Mouse (Mus musculus): ENCODE data around the gene Dcaf8.

The Dcaf8 gene

DNA sequence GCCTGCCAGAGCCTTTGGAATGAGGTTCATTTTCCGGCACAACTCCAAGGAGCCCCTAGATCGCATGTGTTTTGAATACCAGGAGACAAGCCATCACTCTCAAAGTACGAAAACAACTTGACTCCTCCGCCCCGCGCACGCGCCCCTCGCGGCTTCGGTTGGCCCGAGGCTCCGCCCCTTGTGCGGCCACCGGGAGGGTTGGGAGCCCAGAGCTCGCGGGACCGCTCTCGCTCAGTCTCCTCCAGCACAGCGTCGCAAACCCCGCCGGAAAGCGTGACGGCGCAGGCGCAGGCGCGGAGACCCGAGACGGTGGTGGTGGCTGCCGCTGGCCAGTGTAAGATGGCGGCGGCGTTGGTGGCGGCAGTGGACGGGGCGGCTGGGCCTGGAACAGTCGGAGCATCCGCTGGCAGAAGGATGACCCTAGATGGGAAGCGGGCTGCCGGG, at the start of gene Dcaf8:
Gene Dcaf8 (plus strand): TSS at position 250 of the 444 bp plus-strand sequence.
- peak; percentile 97 for DNase-seq (ENCODE audit: extremely low spot score)

DNA sequence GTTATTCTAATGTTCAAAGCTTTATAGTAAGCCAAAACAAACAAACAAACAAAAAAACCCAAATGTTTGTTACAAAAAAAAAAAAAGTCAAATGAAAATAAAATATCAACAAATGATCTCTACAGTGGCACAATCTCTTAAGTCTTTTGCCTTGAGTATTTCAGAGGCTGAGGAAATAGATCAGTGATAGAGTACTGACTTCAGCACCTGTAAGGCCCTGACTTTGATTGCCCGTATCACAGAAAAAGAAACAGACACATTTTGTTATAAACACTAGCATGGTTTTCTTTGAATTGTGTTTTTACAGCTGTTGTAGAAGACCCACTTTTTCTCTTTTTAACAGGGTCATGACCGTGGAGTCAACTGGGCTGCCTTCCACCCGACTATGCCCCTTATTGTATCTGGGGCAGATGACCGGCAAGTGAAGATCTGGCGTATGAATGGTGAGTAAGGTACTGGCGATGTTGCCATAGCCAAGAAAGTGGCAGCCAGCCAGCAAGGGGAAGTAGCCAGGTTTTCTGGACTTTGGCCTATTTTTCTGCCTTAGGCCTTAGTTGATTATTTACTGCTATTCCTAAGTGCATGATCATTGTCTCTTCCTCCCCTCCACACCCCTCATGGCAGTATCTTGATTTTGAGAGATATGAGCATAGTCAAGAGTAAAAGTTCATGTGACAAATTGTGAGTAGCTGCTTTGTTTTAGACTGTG, 48.4 kb upstream of the Dcaf8 start:
- DNase-seq (ENCODE audit: extremely low spot score), result no peak

DNA sequence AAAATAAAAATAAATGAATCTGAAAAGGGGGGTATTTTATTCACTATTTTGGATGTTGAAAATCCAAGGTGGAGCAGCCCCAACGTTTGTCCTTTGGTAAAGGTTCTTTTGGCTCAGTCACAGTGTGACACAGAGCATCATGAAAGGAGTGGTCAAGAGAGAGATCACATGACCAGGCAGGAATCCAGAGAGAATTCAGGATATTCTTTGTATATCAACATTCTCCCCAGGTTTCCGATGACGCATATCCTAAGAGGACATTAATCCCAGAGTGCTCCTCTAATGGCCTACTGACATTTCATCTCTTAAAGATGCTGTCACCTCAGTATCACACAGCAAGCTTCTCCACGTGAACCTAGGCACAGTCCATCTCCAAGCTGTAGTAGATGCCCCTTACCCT, 44.3 kb upstream of the Dcaf8 start:
- DNase-seq (ENCODE audit: extremely low spot score), result no peak

DNA sequence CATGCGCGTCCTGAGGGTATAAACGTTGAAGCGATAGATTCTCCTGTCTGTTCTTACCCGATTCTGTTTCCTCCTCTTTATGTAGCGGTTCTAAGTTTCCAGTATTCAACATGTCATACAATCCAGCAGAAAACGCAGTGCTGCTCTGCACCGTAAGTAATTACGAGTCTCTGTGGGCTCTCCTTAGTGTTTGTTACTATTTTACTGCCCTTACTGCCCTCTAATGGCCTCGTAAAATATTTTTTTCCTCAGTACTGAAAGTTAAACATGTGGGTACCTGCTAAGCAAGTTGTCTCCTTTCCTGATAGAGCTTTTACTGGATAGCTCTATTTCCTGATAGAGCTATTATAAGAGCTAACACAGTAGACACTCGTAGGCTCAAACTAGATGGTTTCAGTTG, 42.8 kb upstream of the Dcaf8 start:
- no peak for DNase-seq (ENCODE audit: extremely low spot score)

DNA sequence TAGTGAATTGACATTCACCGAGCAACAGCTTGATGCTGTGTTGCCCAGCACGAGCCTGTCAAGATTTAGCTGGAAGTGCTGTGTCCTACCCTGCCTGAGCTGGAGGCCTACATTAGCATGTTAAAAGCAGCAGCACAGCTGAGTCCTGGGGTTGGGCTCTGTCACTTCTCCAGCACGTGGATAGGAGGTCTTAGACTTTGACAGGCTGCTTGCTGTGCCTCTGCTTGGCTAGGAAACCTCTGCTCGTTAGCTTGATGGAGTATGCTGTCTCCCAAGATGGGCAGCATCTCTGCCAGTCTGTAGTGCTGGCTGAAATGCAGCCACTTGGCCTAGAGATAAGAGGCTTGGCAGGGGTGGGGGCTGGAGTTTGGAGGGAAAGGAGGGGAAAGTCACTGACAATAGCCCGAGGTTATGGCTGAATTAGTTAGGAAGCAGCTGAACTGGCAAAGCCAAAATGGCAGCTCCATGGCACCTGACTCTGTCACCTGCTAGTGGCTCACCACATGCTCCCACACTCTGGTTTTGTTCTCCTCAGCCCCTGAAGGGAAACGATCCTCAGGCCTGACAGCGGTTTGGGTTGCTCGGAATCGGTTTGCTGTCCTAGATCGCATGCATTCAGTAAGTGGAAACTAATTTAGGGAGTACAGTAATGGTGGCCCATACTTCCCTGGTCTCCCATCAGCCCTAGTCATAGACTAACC, 40.0 kb upstream of the Dcaf8 start:
- DNase-seq (ENCODE audit: extremely low spot score), result no peak

DNA sequence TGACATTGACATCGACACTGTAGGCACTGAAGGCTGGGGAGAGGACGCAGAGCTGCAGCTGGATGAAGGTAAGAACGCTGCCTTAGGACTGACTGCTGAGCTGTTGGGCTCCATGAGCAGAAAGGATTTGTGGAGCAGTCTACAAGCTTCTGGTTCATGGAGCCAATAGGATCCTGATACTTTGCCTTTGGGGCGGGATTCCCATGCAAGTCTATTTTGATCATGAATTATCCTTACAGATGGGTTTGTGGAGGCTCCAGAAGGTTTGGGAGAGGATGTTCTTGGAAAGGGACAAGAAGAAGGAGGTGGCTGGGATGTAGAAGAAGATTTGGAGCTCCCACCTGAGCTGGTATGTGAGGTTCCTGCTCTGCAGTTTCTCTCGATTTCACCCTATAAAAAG, 30.9 kb upstream of the Dcaf8 start:
- no peak for DNase-seq (ENCODE audit: extremely low spot score)

DNA sequence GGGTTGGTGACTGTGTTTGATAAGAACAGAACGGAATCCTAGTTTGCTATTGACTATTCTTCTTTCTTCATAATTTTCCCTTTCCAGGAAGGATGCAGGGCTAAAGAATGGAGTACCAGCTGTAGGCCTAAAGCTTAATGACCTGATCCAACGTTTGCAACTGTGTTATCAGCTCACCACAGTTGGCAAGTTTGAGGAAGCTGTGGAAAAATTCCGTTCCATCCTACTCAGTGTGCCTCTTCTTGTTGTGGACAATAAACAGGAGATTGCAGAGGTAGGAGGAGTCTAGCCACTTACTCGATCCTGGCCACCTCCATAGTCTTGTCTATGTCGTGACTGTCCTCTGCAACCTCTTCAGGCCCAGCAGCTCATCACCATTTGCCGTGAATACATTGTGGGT, 28.8 kb upstream of the Dcaf8 start:
- DNase-seq (ENCODE audit: extremely low spot score), result no peak

DNA sequence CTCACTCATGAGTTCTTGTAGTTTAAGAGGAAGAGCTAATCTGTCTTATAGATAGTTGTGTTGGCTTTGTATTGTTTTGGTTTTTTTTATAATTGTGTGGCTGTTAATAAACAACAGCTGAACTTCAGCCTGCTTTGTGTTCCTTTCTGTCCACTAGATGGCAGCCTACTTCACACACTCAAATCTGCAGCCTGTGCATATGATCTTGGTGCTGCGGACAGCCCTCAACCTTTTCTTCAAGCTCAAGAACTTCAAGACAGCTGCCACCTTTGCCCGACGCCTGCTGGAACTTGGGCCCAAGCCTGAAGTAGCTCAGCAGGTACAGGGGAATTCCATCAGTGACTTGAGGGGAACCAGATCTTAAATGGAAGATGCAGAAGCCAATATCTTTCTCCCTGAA, 28.2 kb upstream of the Dcaf8 start:
- peak; percentile 31 for DNase-seq (ENCODE audit: extremely low spot score)

DNA sequence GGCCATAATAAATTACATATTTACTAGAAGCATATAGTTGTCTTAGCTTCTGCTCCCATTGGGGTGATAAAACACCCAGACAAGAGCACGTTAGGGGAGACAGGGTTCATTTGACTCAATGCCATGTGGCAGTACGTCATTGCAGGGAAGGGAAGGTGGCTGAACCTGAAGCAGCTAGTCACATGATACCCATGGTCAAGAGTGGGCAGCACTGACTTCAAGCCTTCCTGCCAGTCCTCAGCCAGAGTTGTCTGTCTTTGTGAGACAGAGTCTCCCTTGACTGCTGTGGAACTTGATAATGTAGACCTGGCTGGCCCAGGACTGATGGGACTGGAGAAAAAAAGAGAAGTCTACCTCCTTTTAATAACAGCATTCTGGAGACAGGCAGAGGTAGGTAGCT, 25.2 kb upstream of the Dcaf8 start:
- DNase-seq (ENCODE audit: extremely low spot score), result no peak

DNA sequence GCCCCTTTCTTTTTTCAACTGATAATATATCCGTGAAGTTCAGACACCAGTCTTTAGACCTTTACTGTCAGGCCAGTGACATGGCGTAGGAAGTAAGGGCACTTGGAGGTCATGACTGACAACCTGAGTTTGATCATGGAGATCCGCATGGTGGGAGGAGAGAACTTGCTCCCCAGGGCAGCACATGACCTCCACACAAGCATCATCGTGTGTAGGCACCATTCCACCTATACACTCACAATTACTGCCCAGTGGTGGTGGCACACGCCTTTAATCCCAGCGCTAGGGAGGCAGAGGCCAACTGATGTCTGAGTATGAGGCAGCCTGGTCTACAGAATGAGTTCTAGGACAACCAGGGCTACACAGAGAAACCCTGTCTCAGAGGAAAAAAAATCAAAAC, 23.3 kb upstream of the Dcaf8 start:
- no peak for DNase-seq (ENCODE audit: extremely low spot score)

DNA sequence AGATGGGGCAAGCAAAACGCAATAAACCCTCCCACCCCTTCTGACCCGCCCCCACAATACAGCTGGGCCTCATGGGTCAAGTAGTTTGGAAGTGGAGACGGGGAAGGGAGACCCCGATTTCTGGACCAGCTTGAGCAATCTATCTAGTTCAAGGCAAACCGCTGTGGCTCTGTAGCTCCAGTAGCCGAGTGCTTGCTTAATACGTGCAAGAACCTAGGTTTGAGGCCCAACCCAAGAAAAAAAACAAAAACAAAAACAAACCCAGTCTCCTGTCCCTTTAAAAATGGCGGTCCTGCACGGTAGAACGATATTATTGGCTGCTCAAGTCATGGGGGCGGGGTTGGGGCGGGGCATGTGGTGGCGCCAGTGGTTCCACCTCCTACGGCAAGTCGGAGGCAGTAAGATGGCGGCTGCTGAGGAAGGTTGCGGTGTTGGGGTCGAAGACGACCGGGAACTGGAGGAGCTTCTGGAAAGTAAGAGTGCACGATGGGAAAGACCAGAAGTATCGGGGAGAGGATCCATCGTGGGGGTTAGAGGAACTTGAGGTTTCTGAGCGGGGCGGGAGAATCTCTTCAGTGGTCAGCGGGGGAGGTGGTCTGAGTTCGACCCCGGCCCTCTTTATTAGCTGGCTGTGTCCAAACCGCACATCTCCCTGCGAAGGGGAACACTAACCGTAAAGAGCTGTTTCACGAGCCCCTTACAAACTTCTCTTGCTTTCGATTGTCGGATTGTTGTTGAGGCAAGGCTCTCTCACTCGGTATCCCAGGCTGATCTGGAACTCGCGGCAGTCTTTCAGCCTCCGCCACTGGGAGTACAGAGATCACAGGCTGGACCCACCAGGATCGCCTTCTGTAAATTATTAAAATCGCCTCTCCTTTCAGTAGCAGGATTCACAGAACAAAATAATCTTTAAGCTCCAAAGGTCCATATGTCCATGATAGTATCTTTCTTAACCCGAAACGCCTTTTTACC, 21.2 kb upstream of the Dcaf8 start, which contains the start of gene Pex19:
Gene Pex19 (plus strand): TSS at position 380 of the 972 bp plus-strand sequence.
- peak; percentile 91 for DNase-seq (ENCODE audit: extremely low spot score)

DNA sequence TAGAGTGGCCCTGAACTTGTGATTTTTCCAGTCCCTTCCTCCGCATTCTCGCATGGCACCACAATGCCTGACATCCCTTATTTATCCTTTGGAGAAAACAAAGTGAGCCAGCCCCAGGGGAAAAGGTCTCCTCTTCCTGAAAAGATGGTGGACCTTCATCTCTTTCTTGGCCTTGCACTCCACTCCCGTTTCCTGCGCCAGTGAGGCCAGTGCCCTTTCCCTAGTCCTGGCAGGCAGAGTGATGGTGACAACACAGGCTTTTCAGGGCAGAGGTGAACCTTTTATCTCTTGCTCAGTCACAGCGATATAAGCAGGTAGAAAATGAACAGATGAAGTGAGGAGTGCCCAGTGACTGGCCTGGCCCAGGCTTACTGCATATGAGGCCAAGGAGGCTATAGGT, 20.4 kb upstream of the Dcaf8 start:
- DNase-seq (ENCODE audit: extremely low spot score), result no peak

DNA sequence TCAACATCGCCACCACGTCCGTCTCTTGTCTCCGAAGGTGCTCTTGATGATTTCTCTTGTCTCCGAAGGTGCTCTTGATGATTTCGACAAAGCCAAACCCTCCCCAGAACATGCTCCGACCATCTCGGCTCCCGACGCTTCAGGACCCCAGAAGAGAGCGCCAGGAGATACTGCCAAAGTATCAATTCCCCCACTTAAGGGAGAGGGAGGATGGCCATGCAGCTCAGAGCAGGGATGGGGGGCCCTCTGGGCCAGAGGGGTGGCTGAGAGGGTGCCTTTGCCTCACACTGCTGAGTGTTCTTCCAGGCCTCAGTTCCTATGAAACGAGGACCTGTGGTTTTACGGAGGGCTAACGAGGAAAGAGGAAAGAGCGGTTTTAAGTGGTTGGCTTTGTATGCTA, 19.3 kb upstream of the Dcaf8 start:
- no peak for DNase-seq (ENCODE audit: extremely low spot score)

DNA sequence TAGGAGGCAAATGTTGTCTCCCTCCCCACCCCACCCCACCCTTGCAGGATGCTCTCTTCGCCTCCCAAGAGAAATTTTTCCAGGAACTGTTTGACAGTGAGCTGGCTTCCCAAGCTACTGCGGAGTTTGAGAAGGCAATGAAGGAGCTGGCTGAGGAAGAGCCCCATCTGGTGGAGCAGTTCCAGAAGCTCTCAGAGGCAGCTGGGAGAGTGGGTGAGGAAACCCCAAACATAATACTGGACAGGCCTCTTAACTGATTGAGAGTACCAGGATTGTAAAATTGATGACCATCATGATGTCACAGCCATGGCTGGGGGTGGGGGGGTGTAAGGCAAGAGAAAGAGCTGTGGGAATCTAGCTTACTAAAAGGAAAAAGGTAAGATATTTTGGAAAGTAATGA, 18.8 kb upstream of the Dcaf8 start:
- no peak for DNase-seq (ENCODE audit: extremely low spot score)

DNA sequence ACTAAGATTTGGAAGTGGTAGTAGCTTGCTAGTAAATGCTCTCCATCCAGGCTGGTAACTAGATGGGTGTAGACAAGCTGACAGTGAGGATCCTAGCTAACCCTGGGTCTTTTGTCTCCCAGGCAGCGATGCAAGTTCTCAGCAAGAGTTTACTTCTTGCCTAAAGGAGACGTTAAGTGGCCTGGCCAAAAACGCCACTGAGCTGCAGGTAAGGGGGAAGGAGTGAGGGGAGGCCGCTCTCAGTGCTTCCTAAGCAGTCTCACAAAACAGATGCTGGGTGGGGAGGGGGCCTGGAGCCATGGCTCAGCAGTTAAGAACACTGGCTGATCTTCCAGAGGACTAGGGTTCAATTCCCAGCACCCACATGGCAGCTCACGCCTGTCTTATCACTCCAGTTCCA, 18.1 kb upstream of the Dcaf8 start:
- DNase-seq (ENCODE audit: extremely low spot score), result no peak

DNA sequence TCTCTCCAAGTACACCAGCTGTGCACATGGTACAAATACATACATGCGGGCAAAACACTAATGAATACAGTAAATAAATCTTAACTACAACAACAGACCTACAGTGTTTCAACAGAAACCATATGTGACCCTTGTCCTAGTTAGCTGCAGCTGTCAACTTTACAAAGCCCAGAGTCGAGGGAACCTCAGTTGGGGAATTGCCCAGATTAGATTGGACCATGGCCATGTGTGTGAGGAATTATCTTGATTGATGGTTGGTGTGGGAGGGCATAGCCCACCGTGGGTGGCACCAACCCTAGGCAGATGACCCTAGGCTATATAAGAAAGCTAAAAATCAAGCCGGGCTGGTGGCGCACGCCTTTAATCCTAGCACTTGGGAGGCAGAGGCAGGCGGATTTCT, 15.6 kb upstream of the Dcaf8 start:
- DNase-seq (ENCODE audit: extremely low spot score), result no peak

DNA sequence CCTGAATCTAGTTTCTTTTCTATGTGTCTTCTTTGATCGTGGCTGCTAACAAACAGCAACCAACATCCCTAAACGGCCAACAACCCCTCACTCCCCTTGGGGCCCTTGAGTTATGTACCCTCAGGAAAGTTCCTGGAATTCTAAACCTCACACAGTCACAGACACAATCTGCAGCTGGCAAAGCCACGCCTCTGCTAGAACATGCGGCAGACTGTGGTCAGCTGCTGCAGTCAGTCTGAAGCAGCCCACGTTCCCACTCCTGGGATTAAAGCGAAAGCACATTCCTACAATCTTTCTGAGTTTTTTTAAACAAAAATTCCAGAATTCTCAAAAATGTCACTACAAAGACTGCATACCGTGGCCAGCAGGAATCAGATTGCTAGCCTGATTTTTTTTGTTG, 14.3 kb upstream of the Dcaf8 start:
- DNase-seq (ENCODE audit: extremely low spot score), result no peak

DNA sequence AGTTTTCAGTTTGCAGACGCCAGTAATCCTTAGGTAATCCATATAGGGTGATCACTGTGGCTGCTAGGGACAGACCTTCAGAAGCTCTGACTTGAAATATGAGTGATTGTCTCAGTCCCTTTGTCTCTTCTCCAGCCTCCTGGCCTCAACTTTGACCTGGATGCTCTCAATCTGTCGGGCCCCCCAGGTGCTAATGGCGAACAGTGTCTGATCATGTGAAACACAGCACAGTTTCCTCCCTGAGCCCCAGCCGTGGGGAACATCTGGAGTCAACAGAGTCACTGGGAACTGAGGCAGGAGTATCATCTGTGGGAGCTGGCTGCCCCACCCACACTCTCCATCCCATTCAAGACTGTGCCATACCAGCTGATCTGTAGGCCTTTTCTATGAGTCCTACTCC, 13.8 kb upstream of the Dcaf8 start:
- no peak for DNase-seq (ENCODE audit: extremely low spot score)

DNA sequence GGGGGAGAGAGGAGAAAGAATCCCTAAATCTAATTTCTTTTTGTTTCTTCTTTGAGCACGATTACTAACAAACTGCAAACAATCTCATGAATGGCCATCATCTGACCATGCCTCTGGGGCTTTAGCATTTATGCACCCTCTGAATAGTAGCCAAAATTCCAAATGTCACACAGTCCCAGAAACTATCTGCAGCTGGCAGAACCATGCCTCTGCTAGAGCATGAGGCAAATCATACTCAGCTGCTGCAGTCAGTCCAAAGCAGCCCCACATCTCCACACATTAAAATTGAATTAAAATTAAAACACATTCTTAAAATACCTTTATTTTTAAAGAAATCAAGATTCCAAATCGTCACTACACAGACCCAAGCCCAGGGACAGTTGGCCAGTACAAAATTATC, 7.7 kb upstream of the Dcaf8 start:
- DNase-seq (ENCODE audit: extremely low spot score), result no peak

DNA sequence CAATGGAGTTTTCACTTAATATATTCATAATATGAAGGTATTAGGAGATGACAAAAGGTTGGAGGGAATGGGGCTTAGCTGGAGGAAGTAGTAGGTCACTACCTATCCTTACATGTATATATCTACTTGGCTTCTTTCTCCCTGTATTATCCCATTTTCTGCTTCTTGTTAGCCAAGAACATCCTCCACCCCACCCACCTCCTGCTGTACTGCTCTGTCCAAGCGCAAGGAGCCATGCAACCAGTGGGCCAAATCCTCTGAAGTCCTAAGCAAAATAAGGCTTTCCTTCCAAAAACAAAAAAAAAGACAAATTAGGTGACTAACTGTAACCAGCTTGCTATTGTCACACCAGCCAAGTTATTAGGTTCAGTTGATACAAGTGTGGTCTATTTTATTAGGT, 7.1 kb upstream of the Dcaf8 start:
- no peak for DNase-seq (ENCODE audit: extremely low spot score)

DNA sequence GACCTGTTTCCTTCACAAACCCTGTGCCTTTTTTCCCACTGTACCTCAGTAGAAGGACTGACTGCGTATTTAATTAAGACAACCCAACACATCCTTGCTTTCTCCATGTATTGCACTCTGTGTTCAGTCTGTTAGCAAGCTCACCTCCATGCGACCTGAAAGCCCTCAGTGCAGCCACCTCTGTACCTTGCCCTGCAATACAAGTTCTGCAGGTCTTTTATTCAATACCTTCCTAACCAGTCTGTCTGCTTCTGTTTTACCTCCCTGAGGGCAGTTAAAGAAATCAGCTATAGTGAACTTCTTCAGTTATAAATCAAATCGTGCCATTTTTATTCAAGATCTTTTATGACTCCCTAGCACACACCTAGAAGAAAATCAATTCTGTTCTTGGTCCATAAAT, 6.4 kb upstream of the Dcaf8 start:
- no peak for DNase-seq (ENCODE audit: extremely low spot score)

DNA sequence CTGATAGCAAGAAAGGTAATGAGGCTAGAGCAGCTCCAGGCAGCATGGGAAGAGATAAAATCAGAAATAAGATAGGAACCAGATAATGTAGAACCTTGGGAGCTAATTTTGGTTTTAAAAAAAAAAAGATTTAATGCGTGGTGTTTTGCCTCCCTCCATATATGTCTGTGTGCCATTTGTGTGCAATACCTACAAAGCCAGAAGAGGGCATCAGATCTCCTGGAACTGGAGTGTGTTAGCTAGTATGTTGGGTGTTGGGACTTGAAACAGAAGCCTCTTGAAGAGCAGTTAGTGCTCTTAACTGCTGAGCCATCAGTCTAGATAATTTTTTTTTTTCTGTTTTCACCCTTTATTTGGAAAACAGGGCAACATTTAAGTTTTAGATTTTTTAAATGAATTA, 4.3 kb upstream of the Dcaf8 start:
- DNase-seq (ENCODE audit: extremely low spot score), result peak; percentile 50
